Mouse (Mus musculus): ENCODE data around the gene Sirt4.
"Not testable (repeated sequence)": the region's sequence is repeated elsewhere in the genome, so short reads cannot be mapped to it uniquely, and the experiment has no call there.

DNA sequence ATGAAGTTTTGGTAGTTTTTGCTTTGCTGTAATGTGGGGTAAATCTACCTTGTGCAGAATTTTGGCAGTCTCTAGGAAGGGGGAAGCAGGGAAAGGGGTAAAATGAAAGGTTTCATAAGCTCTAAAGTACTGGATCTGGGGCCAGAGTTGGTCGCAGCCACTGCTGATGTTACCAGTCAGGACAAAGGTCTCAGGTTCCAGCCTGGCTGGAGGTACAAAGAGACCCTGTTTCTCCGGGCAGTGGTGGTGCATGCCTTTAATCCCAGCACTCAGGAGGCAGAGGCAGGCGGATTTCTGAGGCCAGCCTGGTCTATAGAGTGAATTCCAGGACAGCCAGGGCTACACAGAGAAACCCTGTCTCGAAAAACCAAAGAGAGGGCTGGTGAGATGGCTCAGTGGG, 21.1 kb upstream of the Sirt4 start:
- not testable (repeated sequence) for TF ChIP-seq CTCF (IDR thresholded peaks at IDR 0.05; ENCODE audit: low read depth, low read length); GATA1 (IDR thresholded peaks at IDR 0.05; ENCODE audit: borderline replicate concordance, low read length); TAL1 (conservative IDR thresholded peaks at IDR 0.05; ENCODE audit: low read depth, low read length); POLR2AphosphoS5 (IDR thresholded peaks at IDR 0.05; ENCODE audit: insufficient replicate concordance, low read depth, low read length)

All from G1E (cell line).